Mouse (Mus musculus) embryonic fibroblast, embryonic 13.5 days (primary cell): ENCODE results near the gene Serp2.

Experiments used
- CTCF ChIP-seq: IDR thresholded peaks from 2 replicates; pipeline ENCODE4 v1.5.1; 2011; ENCODE audit warnings: mild to moderate bottlenecking, control low read depth, low read length, moderate library complexity, borderline replicate concordance; ENCODE audit not compliant: insufficient read depth
- POLR2A ChIP-seq: IDR thresholded peaks from 2 replicates; pipeline ENCODE4 v1.6.1; 2011; ENCODE audit warnings: low read depth, mild to moderate bottlenecking, control low read depth, low read length, moderate library complexity

DNA sequence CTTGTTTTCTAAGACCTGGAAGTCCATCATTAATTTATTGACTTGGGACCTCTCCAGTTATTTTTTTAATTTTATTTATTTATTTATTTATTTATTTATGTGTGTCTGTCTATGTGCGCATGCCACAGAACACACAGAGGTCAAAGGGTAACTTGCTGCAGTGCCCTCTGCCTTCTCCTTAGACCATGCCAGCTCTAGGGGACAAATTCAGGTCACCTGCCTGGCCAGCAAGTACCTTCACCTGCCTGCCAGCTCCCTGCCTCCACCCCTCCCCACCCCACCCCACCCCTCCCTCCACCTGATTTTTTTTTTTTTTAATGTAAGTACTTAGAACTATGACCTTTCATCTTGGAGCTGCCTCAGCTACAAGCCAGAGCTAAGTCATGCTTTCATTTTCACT is 73.0 kb downstream of the Serp2 start:
- TF ChIP-seq POLR2A: no peak
- TF ChIP-seq CTCF: no peak
